Mouse (Mus musculus): ENCODE data around the gene Dhrs3.

DNA sequence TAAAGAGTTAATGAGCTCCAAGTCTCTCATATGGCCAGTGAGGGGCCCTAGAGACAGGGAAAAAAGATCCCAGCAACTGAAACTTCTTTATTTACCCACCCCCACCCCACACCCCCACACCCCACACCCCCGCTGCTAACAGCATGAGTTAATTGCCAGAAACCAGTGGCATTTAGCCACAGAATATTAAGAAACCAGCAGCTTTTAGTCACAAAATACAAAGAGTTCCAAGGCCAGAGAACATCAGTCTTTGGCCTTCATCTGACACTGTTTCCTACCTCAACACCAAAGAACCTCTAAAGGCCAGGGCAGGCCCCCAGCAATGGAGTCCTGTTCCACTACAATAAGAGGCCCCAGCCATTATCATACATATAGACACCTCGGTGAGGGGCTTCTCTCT lies 11.3 kb upstream of the Dhrs3 start:
- TF ChIP-seq POLR2A (IDR thresholded peaks at IDR 0.05; ENCODE audit: low read depth, low read length) (no peak), CTCF (conservative IDR thresholded peaks at IDR 0.05 in 1 of 2, IDR thresholded peaks at IDR 0.05 in 1 of 2; ENCODE audit: low read depth in 2 of 2, low read length in 2 of 2) (no peak), ETS1 (conservative IDR thresholded peaks at IDR 0.05; ENCODE audit: low read depth, low read length) (no peak), IRF4 (IDR thresholded peaks at IDR 0.05; ENCODE audit: low read depth, low read length) (no peak), KAT2A (IDR thresholded peaks at IDR 0.05; ENCODE audit: insufficient replicate concordance, low read length) (no peak), HCFC1 (IDR thresholded peaks at IDR 0.05; ENCODE audit: low read depth, low read length) (no peak), UBTF (IDR thresholded peaks at IDR 0.05; ENCODE audit: low read depth, low read length) (no peak), ZKSCAN1 (IDR thresholded peaks at IDR 0.05; ENCODE audit: borderline replicate concordance, low read depth, low read length) (no peak), CHD2 (IDR thresholded peaks at IDR 0.05; ENCODE audit: low read length) (no peak), USF1 (IDR thresholded peaks at IDR 0.05; ENCODE audit: low read depth, low read length) (no peak), SIN3A (IDR thresholded peaks at IDR 0.05; ENCODE audit: low read length) (no peak), ZNF384 (IDR thresholded peaks at IDR 0.05; ENCODE audit: low read depth, low read length) (no peak)
